Mouse (Mus musculus) liver, adult 2 months (tissue): ENCODE data around the gene Nhp2. TPM values are rescaled to one million over a fixed set of nuclear protein-coding genes. Genes with fewer than 3 reads are reported as not detected.

Source experiments
- DNase-seq: peaks from one replicate; pipeline ENCODE4 v3.0.0-alpha.2; 2011; ENCODE audit warnings: low read depth, low spot score; ENCODE audit errors: extremely low read depth
- H3K27ac ChIP-seq: fragments of 200-500 bp; replicated peaks from 2 replicates; pipeline ENCODE4 v1.5.1; 2012; ENCODE audit warnings: low read depth, mild to moderate bottlenecking, control low read depth, inconsistent platforms, low read length; ENCODE audit not compliant: insufficient read depth
- H3K27me3 ChIP-seq: fragments of 200-500 bp; 2 replicates; pipeline ENCODE4 v1.6.1; 2012; ENCODE audit warnings: mild to moderate bottlenecking, moderate library complexity, low read length, inconsistent platforms; ENCODE audit not compliant: control insufficient read depth, insufficient read depth
- H3K36me3 ChIP-seq: fragments of 200-500 bp; 2 replicates; pipeline ENCODE4 v1.6.1; 2012; ENCODE audit warnings: low read length, inconsistent platforms; ENCODE audit not compliant: control insufficient read depth, insufficient read depth
- H3K4me1 ChIP-seq: fragments of 200-500 bp; 2 replicates; pipeline ENCODE4 v1.6.1; 2011; ENCODE audit warnings: low read length; ENCODE audit not compliant: control insufficient read depth, insufficient read depth
- H3K4me3 ChIP-seq: fragments of 200-500 bp; 2 replicates; pipeline ENCODE4 v1.5.1; 2011; ENCODE audit warnings: low read depth, mild to moderate bottlenecking, control low read depth, low read length, moderate library complexity; ENCODE audit not compliant: insufficient read depth
- H3K79me2 ChIP-seq: fragments of 200-500 bp; 2 replicates; pipeline ENCODE4 v1.6.1; 2012; ENCODE audit warnings: inconsistent platforms, mild to moderate bottlenecking, low read length, moderate library complexity; ENCODE audit not compliant: control insufficient read depth, insufficient read depth
- H3K9ac ChIP-seq: fragments of 200-500 bp; 2 replicates; pipeline ENCODE4 v1.6.1; 2012; ENCODE audit warnings: low read depth, mild to moderate bottlenecking, control low read depth, inconsistent platforms, low read length
- CTCF ChIP-seq: fragments of 200-500 bp; IDR thresholded peaks from 2 replicates; pipeline ENCODE4 v1.5.1; 2011; ENCODE audit warnings: low read depth, low read length, control low read depth
- POLR2A ChIP-seq: fragments of 200-500 bp; IDR thresholded peaks from 2 replicates; pipeline ENCODE4 v1.6.1; 2011; ENCODE audit warnings: low read length, control low read depth; ENCODE audit not compliant: insufficient read depth; ENCODE audit errors: extremely low read depth
- WGBS: fragments of 180-500 bp; shearing (Covaris S2); methylation state at CpG from one replicate; pipeline ENCODE4 v1.1.7; 2018; 5-methylcytosine and 5-hydroxymethylcytosine counted together
- polyA plus RNA-seq: library from polyadenylated mRNA; depleted of rRNA; stranded (reverse); fragments of >200 nt; gene quantifications from 2 replicates; pipeline ENCODE4 v1.2.3, GENCODE M21; 2012; rRNA removed
- total RNA-seq: library from RNA; depleted of rRNA; stranded (reverse); fragments of >200 nt; gene quantifications from 2 replicates; pipeline ENCODE4 v1.2.3, GENCODE M21; 2014; rRNA removed

Nhp2 gene
- total and polyA plus RNA-seq, 2 experiments, result 26.4 to 33.8 TPM

DNA sequence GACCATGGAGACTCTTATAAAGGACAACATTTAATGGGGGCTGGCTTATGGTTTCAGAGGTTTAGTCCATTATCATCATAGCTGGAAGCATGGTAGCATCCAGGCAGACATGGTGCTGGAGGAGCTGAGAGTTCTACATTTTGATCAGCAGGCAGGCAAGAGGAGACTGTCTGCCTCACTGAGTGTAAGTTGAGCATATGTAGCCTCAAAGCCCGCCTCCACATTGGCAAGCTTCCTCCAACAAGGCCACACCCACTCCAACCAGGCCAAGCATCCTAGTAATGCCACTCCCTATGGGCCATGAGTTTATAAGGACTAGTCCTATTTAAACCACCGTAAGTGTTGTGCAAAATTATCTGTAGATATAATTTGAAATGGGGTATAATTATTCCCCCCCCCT lies 51.8 kb downstream of the Nhp2 start:
- WGBS, result 88% methylated on average over 2 of the region's 2 CpGs
- DNase-seq, result no peak
- H3K4me1 ChIP-seq, result no peaks in the 10 kb centered on the region
- TF ChIP-seq CTCF, result no peak
- TF ChIP-seq POLR2A, result no peak
- H3K79me2 ChIP-seq, result no peaks in the 10 kb centered on the region
- H3K27ac ChIP-seq, result no peak overlapping the region
- H3K27me3 ChIP-seq, result no peaks in the 10 kb centered on the region
- H3K9ac ChIP-seq, result no peak overlapping the region
- H3K4me3 ChIP-seq, result no peak overlapping the region
- H3K36me3 ChIP-seq, result no peaks in the 10 kb centered on the region

DNA sequence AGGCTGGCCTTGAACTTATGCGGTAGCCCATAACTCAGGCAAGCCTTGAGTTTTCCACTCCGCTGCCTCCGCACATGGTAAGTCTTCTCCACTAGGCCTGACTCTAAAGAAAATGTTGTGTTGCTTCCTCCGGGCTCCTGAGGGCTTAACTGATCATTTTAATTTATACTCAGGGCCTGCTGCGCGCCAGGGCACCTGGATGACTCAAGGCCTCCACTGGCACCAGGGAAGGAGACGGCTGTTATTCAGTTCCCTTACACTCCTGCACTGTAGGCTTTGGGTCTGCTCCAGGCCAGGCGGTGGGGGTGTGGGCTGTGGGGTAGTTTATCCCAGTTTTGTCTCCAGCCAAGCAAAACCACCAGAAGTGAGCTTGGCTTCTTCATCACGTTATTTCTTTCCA lies 53.8 kb downstream of the Nhp2 start:
- Histone ChIP-seq H3K79me2 (no peaks in the 10 kb centered on the region), H3K27ac (no peak overlapping the region), H3K4me1 (no peaks in the 10 kb centered on the region), H3K36me3 (no peaks in the 10 kb centered on the region), H3K9ac (no peak overlapping the region), H3K27me3 (no peaks in the 10 kb centered on the region), H3K4me3 (no peak overlapping the region)
- no peak for TF ChIP-seq CTCF
- no peak for TF ChIP-seq POLR2A
- 92% methylated on average over 9 of the region's 9 CpGs for WGBS
- DNase-seq, result no peak

Other genes starting within 250 kb of the Nhp2 start
- gene Phykpl, start 35.0 kb upstream of the Nhp2 start, total RNA-seq, result 12.7 and 16.5 TPM in 2 replicates
- gene Phykpl, start 35.0 kb upstream of the Nhp2 start, polyA plus RNA-seq, result 19.6 and 23.7 TPM in 2 replicates
- gene Hnrnpab, start 12.9 kb upstream of the Nhp2 start, total RNA-seq, result 96.9 and 104 TPM in 2 replicates
- 103 and 105 TPM in 2 replicates for gene Hnrnpab, start 12.9 kb upstream of the Nhp2 start, polyA plus RNA-seq
- gene Rmnd5b, start 16.2 kb downstream of the Nhp2 start, total RNA-seq, result 8.9 and 10.3 TPM in 2 replicates
- 44.9 and 46.6 TPM in 2 replicates for gene Rmnd5b, start 16.2 kb downstream of the Nhp2 start, polyA plus RNA-seq
- gene N4bp3, start 31.1 kb downstream of the Nhp2 start, total RNA-seq, result 1.6 and 2.4 TPM in 2 replicates
- 5.7 and 6.4 TPM in 2 replicates for gene N4bp3, start 31.1 kb downstream of the Nhp2 start, polyA plus RNA-seq
- 1.3 and 1.7 TPM in 2 replicates for gene D930048N14Rik, start 31.2 kb downstream of the Nhp2 start, total RNA-seq
- gene D930048N14Rik, start 31.2 kb downstream of the Nhp2 start, polyA plus RNA-seq, result 10.3 and 10.9 TPM in 2 replicates
- 30.5 and 32.2 TPM in 2 replicates for gene 0610009B22Rik, start 69.1 kb downstream of the Nhp2 start, total RNA-seq
- 17.7 and 21.6 TPM in 2 replicates for gene 0610009B22Rik, start 69.1 kb downstream of the Nhp2 start, polyA plus RNA-seq
- 45.1 and 51.1 TPM in 2 replicates for gene Sec24a, start 143.9 kb downstream of the Nhp2 start, total RNA-seq
- 30.6 and 35.3 TPM in 2 replicates for gene Sec24a, start 143.9 kb downstream of the Nhp2 start, polyA plus RNA-seq
- gene Sar1b, start 144.0 kb downstream of the Nhp2 start, total RNA-seq, result 257 and 370 TPM in 2 replicates
- gene Sar1b, start 144.0 kb downstream of the Nhp2 start, polyA plus RNA-seq, result 61.0 and 75.6 TPM in 2 replicates
- 2.7 and 3.7 TPM in 2 replicates for gene Jade2, start 237.9 kb downstream of the Nhp2 start, total RNA-seq
- 3.6 and 4.1 TPM in 2 replicates for gene Jade2, start 237.9 kb downstream of the Nhp2 start, polyA plus RNA-seq